Mouse (Mus musculus) gastrocnemius, adult 2 months (tissue): Measurements from ENCODE around the gene Wdr48. TPM values are rescaled to one million over a fixed set of nuclear protein-coding genes. Genes with fewer than 3 reads are reported as not detected.

Source experiments
- DNase-seq: peaks from one replicate; pipeline ENCODE4 v3.0.0; 2022
- H3K27ac ChIP-seq: fragments of 200-600 bp; 2 replicates; pipeline ENCODE4 v1.8.1; 2022; ENCODE audit warnings: mild to moderate bottlenecking
- H3K4me3 ChIP-seq: fragments of 200-600 bp; 2 replicates; pipeline ENCODE4 v1.8.1; 2022; ENCODE audit warnings: mild to moderate bottlenecking, moderate library complexity
- CTCF ChIP-seq: fragments of 200-600 bp; IDR thresholded peaks from 2 replicates; pipeline ENCODE4 v1.8.1; 2022; ENCODE audit warnings: antibody characterized with exemption, mild to moderate bottlenecking, moderate library complexity
- intact Hi-C: fragments of 180-260 bp; cut with DNase I; formaldehyde crosslinking; loops from one replicate; pipeline ENCODE4 v1.15.1; 2025
- long read RNA-seq, 2 experiments: library from polyadenylated mRNA; stranded (forward); transcript quantifications; one replicate each; pipeline ENCODE4 v2.0.0; 2021
- total RNA-seq, 2 experiments: library from RNA; stranded (reverse); gene quantifications; 2 replicates each; pipeline ENCODE4 v1.2.3; 2021

The Wdr48 gene
- total RNA-seq = 10 to 100 TPM; 14.3 to 15.9 TPM
- long read RNA-seq, experiment 1, partial matches to known transcripts = 0 of 3 reads
- long read RNA-seq, experiment 1, other reads (novel, unspliced or antisense) = 0 of 3 reads
- long read RNA-seq, experiment 2, transcript Wdr48-201 (19 exons, 3,845 nt) = major isoform, 6 of 6 reads
- long read RNA-seq, experiment 2, partial matches to known transcripts = 0 of 6 reads
- long read RNA-seq, experiment 2, other reads (novel, unspliced or antisense) = 0 of 6 reads

DNA sequence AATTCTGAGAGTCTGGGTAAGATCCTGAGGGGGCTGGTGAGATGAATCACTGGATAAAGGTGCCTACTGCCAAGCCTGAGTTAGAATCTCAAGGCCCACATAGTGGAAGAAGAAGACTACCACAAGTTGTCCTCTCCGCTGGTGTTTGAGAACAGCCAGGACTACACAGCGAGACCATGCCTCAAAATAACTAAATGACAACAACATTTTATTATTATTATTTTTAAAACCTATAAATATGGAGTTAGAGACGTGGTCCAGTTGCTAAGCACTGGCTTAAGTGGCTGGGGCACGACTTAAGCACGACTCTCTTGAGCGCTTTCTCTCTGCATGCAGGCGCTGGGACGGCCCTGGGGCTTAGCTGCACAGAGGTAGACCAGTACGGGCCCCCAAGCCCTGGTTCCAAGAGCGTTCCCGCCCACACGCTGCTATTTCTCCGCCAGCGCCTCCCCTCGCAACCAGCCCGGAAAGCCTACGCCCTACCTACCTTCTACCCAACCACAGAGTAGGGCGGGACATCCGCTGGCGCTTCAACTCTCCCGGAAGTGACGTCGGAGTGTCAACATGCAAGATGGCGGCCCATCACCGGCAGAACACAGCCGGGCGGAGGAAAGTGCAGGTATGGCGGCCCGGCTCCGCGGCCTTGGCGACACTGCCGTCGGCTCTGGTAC is at the start of gene Wdr48:
TSS of gene Wdr48 (plus strand) at position 540 of the 671 bp plus-strand sequence.
- H3K4me3 ChIP-seq = peak within 1 kb of the TSS; percentile 97
- H3K27ac ChIP-seq = peak within 1 kb of the TSS; percentile 94
- intact Hi-C loops = loop anchor here (10.0 kb wide), 1 partner anchor 430 kb away; no protein-coding TSS in a partner anchor
- peak; percentile 97 for DNase-seq
- TF ChIP-seq CTCF = no peak

DNA sequence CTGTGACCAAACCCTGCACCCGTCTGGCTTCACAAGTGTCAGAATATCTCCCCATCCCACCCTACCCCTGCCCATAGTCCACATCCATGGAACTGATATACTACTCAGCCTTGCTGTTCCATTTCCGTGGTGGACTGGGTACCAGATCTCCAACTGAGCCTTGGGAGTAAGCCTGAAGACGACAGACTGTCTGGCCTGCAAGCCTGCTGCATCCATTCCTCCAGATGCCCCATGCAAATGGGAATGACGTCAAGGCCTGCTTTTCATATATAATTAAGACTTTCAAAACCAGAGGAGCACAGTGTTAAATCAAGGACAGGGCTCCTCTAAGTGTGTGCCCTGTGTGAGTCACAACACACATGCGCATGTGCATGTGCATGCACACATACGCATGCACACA is 47.5 kb upstream of the Wdr48 start:
- intact Hi-C loops = no loop called here
- no peak overlapping the region for H3K4me3 ChIP-seq
- H3K27ac ChIP-seq = no peak overlapping the region
- DNase-seq = no peak
- no peak for TF ChIP-seq CTCF

DNA sequence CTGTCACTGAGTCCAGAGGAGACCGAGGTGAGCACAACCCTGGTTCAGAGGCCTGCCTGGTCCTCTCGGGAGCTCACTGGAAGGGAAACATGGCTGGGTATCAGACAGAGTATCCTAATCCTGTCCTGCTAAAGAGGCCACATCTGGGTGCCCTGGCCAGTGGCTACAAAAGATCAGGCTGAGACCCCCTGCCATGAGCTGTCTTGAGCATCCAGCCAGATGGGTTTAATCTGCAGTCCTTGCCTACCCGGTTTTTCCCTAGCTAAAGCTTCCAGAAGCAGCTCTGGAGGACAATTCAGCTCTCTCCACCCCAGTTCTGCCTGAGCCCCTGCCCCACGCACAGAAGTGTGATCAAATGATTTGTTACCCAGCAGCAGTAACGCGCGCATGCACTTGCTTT is 46.0 kb upstream of the Wdr48 start:
- no peak for DNase-seq
- intact Hi-C loops = no loop called here

DNA sequence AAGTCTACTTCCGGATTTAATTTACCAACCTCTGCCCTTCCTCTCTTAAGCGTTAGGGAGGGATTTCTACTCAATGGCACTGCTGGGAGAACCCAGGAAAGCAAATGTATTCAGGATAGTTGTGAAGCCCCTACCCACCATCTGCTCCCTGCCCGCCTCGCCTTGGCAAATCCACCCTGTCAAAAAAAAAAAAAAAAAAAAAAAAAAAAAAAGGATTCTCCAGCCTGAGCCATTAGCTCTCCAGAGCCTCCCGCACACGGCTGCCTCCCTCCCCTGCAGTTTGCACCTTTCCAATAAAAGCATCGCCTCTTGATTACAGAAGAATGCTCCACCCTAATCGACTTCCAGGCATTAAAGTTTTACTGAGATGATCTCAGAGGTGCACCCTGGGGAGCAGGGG is 45.5 kb upstream of the Wdr48 start:
- Histone ChIP-seq H3K4me3 (no peak overlapping the region), H3K27ac (no peak overlapping the region)
- DNase-seq = no peak
- TF ChIP-seq CTCF = no peak
- intact Hi-C loops = no loop called here

More for the DNA sequence above, 46.0 kb upstream of the Wdr48 start:
- Histone ChIP-seq H3K4me3 (no peak overlapping the region), H3K27ac (no peak overlapping the region)
- TF ChIP-seq CTCF = no peak

DNA sequence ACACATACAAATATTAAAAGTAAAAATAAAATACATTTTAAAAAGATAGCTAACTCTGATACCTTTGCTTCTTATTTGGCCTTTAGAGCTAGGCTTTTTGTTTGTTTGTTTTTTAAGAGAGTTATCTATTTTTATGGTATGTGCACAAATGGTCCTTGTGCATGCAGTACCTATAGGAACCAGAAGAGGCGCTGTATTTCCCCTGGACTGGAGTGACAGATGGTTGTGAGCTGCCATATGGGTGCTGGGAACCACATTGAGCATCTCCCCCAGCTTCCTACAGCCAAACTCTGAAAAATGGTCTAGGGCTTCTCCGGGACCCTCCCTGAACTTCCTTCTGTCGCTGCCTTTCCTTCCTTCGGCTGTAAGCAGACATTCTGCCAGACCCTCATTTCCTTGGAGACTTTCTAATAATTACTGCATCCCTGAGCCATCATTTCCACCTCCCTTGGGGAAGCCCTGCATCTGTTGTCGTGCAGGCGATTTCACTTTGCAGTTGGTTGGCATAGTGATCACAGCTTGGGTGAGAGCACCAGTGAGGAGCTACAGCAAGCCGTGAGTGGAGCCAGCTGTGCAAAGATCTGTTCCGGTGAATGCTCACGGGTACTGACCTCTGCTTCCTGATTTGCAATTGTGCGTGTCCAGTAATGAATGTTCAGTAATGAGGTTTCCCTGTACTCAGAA is 42.2 kb upstream of the Wdr48 start:
- DNase-seq = no peak
- intact Hi-C loops = no loop called here
- H3K27ac ChIP-seq = no peak overlapping the region
- H3K4me3 ChIP-seq = no peak overlapping the region
- peak; percentile 27; the same call in 1 of the 2 replicates for TF ChIP-seq CTCF

DNA sequence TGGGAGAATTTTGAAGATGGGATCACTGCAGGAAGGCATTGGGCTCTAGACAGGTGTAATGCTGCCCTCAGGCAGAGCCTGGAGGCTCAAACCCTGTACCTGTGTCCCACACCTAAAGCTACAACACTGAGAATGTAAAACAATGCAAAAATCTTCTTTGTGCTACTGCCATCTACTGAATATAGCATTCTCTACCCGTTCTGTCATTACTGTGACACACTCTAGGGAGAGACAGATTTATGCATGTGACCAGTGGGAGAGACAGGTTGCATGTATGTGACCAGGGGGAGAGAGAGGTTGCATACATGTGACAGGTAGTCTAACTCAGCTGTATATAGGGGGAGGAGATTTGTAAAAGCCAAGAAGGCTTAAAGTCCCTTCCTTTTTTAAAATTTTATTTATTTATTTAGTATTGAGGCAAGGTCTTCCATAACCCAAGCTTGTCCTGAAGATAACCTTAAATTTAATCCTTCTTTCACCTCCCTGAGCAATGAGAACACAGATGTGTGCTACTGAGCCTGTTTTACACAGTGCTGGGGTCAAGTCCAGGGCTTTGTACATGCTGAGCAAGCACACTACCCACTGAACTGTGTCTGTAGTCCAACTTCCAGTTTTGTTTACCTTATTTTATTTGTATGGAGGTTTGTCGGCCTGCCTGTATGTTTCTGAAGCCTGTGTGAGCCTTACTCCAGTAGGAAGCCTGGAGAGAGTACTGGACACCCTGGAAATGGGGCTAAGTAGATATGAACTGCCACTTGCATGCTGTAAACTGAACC is 41.4 kb upstream of the Wdr48 start:
- TF ChIP-seq CTCF = no peak
- H3K4me3 ChIP-seq = no peak overlapping the region
- DNase-seq = no peak
- no peak overlapping the region for H3K27ac ChIP-seq
- intact Hi-C loops = no loop called here

DNA sequence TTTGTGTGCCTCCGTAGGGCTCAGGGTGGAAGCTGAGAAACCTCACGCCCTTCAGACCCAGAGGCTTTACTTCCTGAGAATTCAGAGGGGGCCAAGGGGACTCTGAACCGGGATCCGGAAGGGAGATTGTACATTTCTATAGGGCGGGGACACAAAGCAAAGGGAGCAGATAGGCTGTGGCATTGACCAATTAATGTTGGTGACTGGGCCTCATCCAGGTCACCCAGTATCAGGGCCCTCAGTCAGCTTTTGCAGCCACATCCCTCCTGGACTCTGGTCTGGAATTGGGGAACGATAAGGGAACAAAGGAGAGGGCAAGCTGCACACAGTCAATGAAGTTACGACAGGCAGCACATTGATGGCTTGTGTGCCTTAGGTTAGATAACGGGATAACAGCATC is 40.5 kb upstream of the Wdr48 start:
- no peak for DNase-seq
- TF ChIP-seq CTCF = no peak
- Histone ChIP-seq H3K27ac (no peak overlapping the region), H3K4me3 (no peak overlapping the region)
- intact Hi-C loops = no loop called here

DNA sequence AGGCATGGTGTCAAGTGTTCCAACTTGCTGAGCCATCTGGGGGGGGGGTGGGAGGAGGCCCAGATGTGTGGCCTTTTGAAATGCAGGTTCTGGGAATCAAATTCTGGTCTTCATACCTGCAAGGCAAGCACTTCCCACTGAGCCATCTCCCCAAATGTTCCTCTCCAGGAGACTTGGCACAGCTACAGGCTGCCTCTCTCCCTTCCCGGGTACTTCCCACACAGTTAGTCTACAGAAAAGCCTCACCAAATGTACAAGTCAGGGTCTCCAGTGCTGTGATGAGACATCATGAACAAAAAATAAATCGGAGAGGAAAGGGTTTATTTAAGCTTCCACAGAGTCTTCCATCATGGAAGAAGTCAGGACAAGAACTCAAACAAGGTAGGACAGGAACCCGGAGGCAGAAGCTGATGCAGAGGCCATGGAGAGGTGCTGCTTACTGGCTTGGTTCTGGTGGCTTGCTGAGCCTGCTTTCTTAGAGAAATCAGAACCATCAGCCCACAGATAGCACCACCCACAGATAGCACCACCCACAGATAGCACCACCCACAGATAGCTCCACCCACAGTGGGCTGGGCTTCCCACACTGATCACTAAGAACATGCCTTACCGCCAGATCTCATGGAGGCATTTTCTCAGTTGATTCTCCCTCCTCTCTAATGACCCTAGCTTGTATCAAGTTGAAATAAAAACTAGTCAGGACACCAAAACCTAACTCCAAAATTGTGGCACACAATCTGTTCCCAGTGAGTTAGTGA is 7.4 kb upstream of the Wdr48 start:
- intact Hi-C loops = no loop called here
- no peak for DNase-seq

DNA sequence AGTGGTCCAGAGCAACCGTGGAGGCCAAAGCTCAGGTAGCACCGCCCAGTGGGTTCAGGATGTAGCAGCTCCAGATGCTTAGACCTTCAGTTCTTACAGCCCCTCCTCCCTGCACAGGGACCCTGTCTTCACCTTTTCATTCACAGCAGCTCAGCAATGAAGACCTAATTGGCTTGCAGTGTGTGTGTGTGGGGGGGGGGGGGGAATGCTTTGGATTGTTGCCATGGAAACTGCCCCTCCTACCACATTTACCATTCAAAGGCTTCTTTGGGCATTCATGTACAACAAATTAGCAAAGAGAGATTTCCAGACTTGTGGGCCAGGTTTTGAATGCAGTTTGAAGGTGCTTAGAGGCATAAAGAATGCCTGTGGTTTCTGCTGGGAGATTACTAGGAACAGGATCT is 5.8 kb upstream of the Wdr48 start:
- intact Hi-C loops = no loop called here
- DNase-seq = no peak
- no peak overlapping the region for H3K27ac ChIP-seq
- no peak for TF ChIP-seq CTCF
- no peak overlapping the region for H3K4me3 ChIP-seq

More for the DNA sequence above, 7.4 kb upstream of the Wdr48 start:
- Histone ChIP-seq H3K4me3 (no peak overlapping the region), H3K27ac (no peak overlapping the region)
- TF ChIP-seq CTCF = no peak

DNA sequence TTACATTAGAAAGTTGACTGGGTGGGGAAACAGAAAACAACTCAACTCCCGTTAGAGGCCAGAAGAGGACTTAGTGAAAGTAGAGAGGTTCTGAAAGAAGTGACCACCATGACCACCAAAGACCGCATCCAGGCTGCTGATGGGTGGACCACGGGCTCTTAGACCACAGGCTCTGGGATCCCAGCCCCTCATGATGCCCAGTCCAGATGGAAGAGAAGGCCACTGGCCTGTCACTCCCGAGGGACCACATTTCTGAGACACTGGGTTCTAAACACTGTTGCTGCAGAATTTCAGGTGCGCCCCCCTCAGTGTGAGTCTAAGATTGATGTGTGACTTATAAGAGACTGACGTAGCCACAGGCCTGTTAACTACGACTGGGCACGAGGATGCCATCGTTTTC is 5.2 kb upstream of the Wdr48 start:
- TF ChIP-seq CTCF = no peak
- H3K4me3 ChIP-seq = no peak overlapping the region
- intact Hi-C loops = no loop called here
- DNase-seq = no peak
- no peak overlapping the region for H3K27ac ChIP-seq

DNA sequence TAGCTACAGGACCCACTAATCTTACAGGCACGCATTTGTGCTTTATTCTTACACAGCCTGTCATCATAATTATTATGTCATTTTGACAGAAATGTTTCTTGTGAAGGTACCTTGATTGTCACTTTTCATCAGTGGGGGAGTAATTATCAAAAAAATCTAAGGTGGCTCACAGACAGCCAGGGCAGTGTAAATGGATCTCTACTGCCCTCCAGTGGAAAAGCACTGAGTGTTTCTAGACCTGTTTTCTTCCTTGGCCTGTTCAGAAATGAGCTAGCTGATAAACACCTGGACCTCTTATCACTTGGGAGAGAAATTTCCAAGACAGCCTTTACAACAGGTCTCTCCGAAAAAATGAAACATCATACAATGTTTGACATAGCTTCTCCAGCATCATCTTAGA is 4.0 kb upstream of the Wdr48 start:
- Histone ChIP-seq H3K27ac (no peak overlapping the region), H3K4me3 (no peak overlapping the region)
- DNase-seq = no peak
- TF ChIP-seq CTCF = peak; percentile 67
- intact Hi-C loops = loop anchor here (10.0 kb wide), 1 partner anchor 426 kb away; no protein-coding TSS in a partner anchor

DNA sequence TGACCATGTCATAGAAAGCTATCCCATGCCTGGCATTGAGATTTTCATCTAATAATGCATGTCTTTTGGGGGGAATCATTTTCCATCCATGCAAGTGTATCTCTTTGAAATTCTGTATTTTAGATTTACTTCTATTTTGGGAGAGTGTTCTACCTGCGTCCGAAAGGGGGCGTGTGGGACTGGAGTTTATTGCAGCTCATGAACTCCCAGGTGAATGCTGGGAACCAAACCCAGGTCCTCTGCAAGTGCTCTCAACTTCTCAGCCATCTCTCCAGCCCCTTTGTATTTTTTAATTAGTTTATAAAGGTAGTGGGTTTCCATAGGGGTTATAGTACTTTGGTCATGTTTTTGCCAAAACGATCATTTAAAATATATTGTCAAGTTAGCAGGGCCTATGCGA is 797 bp upstream of the Wdr48 start:
- intact Hi-C loops = loop anchor here (10.0 kb wide), 1 partner anchor 429 kb away; no protein-coding TSS in a partner anchor
- H3K4me3 ChIP-seq = peak overlapping the region; percentile 97
- DNase-seq = no peak
- no peak for TF ChIP-seq CTCF
- peak overlapping the region; percentile 94; the same call in 1 of the 2 replicates for H3K27ac ChIP-seq
